Mouse (Mus musculus) lung, postnatal 14 days (tissue): ENCODE results near the gene AW549877.
A peak's percentile ranks its signal among the peaks of the same experiment; 100 is the strongest.

Source experiments
- DNase-seq: peaks from one replicate; pipeline ENCODE4 v3.0.0; 2021

The AW549877 gene

DNA sequence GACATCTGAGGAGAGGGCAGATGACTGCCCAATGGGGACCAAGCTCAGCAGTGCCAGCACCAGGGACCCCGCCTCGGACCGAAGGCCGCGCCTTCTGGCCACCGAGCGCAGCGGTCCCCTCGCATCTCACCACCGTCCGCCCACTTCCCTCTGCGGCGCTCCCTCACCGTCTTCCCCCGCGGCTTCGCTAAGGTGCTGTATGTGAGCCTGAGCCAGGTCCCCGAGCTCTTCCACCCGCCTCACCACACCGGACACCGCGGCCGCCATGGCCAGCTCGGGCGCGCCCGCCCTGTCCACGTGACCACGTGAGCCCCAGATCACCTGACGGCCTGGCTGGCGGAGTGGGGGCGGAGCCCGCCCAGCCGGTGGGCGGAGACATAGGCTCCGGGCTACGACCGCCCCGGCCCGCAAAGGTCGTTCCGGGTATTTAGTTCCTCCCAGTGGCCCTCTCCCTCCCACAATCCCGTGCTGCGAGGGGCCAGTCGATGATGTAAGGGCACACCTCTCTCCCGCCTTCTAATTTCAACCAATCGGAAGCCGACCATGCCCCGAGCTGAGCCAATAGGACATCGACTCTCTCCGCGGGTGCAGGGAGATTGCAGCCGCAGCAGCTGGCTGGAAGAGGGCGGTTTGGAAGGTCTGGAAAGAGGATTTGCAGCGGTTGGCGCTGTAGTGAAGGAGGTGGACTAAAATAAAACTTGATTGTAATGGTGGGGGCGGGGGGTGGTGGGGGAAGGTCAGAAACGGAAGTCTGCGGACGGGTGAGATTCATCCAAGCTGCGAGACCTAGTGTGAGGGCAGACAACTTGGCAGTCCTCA, at the start of gene AW549877:
AW549877 (minus strand) TSS at position 297 of the 819 bp plus-strand sequence.
- DNase-seq = peak; percentile 98

- DNase-seq = peak; percentile 39
These were observed 47.5 kb upstream of the AW549877 start for GRCm38 (mm10) chr15:4043032-4043471.

GRCm38 (mm10) chr15:4042423-4042822, 46.9 kb upstream of the AW549877 start:
- no peak for DNase-seq

GRCm38 (mm10) chr15:4033168-4034004, 37.8 kb upstream of the AW549877 start:
- DNase-seq = no peak

DNA sequence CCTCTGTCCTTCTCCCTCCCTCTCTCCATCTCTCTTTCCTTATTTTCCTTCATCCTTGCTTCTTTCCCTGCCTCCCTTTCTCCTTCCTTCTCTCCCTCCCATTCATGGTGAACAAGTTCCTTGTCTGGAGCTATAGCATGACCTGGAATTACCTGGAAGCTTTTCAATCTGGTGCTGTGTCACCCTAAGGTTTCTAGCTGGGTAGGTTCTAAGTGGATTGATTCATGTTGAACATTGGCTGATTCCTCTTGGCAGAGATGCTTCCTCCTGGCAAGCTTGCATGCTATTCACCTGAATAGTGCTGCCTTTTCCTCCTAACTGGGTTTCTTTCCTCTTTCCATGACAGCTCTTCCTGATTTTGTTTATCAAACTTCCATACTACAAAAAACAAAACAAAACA, 33.4 kb upstream of the AW549877 start:
- DNase-seq = no peak

DNA sequence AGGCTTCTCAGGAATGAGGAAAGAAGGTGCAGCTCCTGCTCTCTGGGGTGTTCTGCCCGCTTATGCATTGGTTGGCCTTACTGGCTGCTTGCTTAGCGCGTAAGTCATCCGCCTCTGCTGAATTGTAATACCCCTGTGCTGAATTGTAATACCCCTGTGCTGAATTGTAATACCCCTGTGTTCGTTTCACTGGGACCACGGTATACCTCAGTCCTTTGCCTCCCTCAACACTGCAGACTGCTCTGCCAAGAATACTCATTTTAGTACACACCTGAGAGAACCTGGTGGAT, 32.8 kb upstream of the AW549877 start:
- no peak for DNase-seq

- no peak for DNase-seq
These were observed 32.3 kb upstream of the AW549877 start for GRCm38 (mm10) chr15:4027671-4028410.

DNA sequence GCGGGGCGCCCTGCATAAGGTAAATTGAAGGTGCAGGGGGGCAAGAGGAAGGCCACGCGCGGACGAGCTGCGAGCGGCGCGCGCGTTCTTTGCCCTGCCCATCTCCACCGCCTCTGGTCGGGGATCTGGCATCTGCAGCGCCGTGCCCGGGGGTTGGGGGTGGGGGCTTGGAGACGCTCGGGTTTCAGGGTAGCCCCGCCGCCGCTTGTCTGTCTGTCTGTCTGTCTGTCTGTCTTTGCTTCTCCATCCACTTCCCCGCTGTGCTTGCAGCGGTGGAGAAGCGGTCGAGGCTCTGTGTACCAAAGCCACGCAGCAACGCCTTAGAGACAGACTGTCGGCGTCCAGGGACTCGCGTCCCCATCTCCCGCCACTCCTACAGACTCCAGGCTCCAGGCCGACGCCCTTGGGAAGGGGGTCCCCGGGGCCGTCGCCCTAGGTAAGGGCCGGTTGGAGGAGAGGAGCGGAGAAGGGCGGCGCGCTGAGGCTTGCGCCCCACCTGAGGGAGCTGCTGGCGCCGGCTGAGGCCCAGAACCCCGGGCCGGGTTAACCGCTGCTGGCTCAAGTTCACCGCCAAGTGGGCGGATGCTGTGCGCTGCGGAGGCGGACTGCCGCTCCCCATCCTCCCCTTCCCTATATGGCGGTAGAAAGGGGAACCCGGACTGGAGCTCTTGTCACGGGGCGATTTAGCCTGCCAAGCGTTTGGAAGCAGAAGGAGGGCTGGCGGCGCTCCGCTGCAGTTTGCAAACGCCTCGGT, 31.5 kb upstream of the AW549877 start:
- peak; percentile 83 for DNase-seq

DNA sequence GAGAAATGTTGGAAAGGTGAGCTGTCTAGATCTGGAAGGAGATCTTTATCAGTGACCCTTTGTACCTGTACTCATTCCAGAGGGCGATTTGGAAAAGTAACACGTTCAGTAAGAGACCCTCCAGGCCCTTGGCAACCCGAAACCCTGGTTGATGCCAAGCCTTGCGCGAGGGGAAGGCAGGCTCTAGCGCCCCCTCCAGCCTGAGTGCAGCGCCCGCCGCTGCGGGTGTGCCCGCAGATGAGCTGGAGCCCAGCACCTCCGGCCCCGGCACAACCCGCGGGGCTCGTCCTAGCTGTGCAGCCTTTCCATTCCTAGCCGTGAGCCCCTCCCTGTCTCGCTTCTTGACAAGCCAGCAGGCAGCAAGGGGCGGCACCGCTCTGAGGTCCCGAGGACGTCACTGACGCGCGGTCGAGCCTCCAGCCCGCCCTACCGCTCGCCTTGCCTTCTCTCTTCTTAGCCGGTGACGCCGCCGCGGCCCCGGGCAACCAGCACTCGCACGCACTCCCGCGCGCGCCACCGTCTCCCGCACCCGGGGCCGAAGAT, 30.8 kb upstream of the AW549877 start, which contains the start of gene Oxct1:
Oxct1 (plus strand) TSS at position 153 of the 543 bp plus-strand sequence.
- peak; percentile 87 for DNase-seq

- DNase-seq = no peak
These were observed 30.0 kb upstream of the AW549877 start for GRCm38 (mm10) chr15:4025508-4025904.

GRCm38 (mm10) chr15:4024726-4025507, 29.4 kb upstream of the AW549877 start:
- no peak for DNase-seq

DNA sequence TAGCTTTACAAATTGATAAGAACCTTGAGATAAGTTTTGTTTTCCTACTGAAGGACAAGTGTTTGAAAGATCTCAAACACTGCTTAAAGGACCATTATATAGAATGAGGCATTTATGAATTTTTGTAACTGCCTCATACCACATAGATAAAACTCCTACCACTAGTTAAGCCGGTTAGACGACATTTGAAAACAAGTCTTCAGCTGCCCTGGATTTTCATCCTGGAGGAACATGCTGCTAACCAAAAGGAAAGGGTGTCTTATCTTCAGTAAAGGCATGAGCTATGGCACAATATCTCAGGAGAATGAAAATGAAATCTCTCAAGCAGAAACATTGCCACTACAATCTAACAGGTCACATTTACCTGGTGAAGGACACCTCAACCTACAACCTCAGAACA, 28.2 kb upstream of the AW549877 start:
- DNase-seq = no peak

DNA sequence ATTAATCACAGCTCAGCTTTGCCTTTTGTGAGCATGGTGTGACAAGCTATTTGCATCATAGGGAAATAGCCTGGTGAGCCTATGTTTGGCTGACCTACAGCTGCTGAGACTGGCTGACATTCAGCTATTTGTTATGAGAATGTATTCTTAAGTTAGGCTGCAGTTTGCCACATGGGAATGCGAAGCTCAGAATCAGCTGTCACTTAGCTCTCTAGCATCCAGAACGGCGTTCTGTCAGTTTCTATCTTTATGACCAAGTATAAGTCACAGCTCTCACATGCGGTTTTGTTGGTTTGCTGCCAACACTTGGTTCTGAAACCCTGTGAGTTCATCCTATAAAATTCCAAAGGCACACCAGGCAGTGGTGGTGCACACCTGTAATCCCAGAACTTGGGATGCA, 25.2 kb upstream of the AW549877 start:
- no peak for DNase-seq

GRCm38 (mm10) chr15:4013873-4014272, 18.3 kb upstream of the AW549877 start:
- DNase-seq = no peak

DNA sequence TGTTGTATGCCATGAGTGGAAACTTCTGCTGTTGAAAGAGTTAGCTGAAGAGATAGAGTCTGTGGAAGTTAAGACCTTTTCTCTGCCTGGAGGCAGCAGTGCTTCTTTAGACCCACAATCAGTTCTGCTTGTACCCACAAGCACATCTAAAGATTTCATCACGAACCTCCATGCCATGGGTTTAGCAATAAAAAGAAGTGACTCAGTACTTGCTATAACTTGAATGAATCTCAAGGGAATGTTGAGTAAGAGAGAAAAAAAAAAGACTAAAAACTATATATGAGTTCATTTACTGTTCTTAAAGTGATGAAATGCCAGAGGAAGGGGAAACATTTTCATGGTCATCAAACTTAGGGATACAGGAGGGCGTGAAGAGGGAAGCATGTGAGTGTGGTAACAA, 5.0 kb upstream of the AW549877 start:
- no peak for DNase-seq

GRCm38 (mm10) chr15:3999144-3999543, 3.6 kb upstream of the AW549877 start:
- DNase-seq = no peak

DNA sequence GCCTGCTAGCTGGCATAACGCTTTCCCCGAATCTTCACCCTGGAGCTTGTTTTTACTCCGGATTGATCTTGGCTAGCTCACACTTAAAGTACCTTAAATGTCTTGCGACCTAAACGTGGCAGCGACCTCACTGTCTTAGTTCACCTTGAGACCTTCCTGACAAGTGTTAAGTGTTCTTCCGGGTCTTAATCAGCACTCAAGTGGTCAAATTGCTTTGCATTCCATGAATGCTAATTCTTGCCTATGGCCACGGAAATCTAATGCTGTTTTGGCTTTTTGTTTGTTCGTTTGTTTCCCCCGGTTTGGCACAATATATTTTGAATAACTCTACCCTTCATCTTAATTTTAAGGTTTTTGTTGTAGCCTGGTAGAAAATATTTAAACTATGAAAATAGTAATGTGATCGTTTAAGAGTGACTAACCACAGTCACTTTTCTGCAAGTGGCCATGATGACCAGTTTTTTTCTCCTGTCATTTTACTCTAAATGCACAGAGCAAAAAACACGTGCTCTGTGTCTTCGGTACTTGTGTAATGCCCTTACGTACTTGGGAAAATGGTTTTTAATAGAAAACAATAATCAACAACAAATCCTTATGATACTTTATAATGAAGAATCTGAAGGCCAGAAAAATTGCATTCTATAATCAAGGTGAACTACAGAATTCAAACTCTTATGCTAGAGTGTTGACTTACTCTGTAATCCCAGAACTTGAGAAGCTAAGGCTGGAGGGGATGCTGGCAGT, 895 bp upstream of the AW549877 start:
- DNase-seq = no peak

- DNase-seq = no peak
These were observed 594 bp downstream of the AW549877 start for GRCm38 (mm10) chr15:3994852-3995447.

GRCm38 (mm10) chr15:3987981-3988380, 7.6 kb downstream of the AW549877 start:
- peak; percentile 60 for DNase-seq

GRCm38 (mm10) chr15:3984876-3985275, 10.7 kb downstream of the AW549877 start:
- DNase-seq = no peak
